Mouse (Mus musculus) mouse embryonic stem cell (cell line): ENCODE measurements around the gene Atp2b2.

ENCODE experiments used
- in situ Hi-C, 2 experiments: fragments of 300-500 bp; cut with MboI; formaldehyde crosslinking; loops; 1 replicate in 1 of 2; 3 replicates in 1 of 2; pipeline ENCODE4 v1.14.3; 2019 to 2020; ENCODE audit warnings: low sequenced_read_pairs in 2 of 2, low pct_unique_long_range_greater_than_20kb in 1 of 2, mixed read lengths in 1 of 2; ENCODE audit not compliant: unreplicated experiment in 1 of 2

Atp2b2 gene

GRCm38 (mm10) chr6:113778229-113778753 is 264.1 kb downstream of the Atp2b2 start:
- in situ Hi-C loops: loop anchor here in 1 of 2 experiments (10.0 kb wide), 1 partner anchor 297 kb away; no protein-coding TSS in a partner anchor

GRCm38 (mm10) chr6:113768804-113769203 is 273.6 kb downstream of the Atp2b2 start:
- in situ Hi-C loops: no loop called here

GRCm38 (mm10) chr6:113761644-113762043 is 280.8 kb downstream of the Atp2b2 start:
- in situ Hi-C loops: loop anchor here in 1 of 2 experiments (5.0 kb wide), 1 partner anchor 311 kb away; no protein-coding TSS in a partner anchor

- in situ Hi-C loops: no loop called here
Observed at GRCm38 (mm10) chr6:113749119-113749685, 293.2 kb downstream of the Atp2b2 start.

- in situ Hi-C loops: no loop called here
Observed at GRCm38 (mm10) chr6:113748351-113748750, 294.1 kb downstream of the Atp2b2 start.

- in situ Hi-C loops: no loop called here
Observed at GRCm38 (mm10) chr6:113747284-113747683, 295.1 kb downstream of the Atp2b2 start.

- in situ Hi-C loops: no loop called here
Observed at GRCm38 (mm10) chr6:113745117-113745516, 297.3 kb downstream of the Atp2b2 start.

GRCm38 (mm10) chr6:113743111-113743510 is 299.3 kb downstream of the Atp2b2 start:
- in situ Hi-C loops: no loop called here

- in situ Hi-C loops: no loop called here
Observed at GRCm38 (mm10) chr6:113742321-113742720, 300.1 kb downstream of the Atp2b2 start.

GRCm38 (mm10) chr6:113741425-113741824 is 301.0 kb downstream of the Atp2b2 start:
- in situ Hi-C loops: no loop called here

GRCm38 (mm10) chr6:113740236-113741217 is 301.9 kb downstream of the Atp2b2 start, which contains the start of gene Sec13:
Gene Sec13, minus strand, starts transcription at chr6:113740743.
- in situ Hi-C loops: no loop called here

- in situ Hi-C loops: no loop called here
Observed at GRCm38 (mm10) chr6:113737318-113738046, 304.9 kb downstream of the Atp2b2 start.

- in situ Hi-C loops: no loop called here
Observed at GRCm38 (mm10) chr6:113731296-113731695, 311.1 kb downstream of the Atp2b2 start.

- in situ Hi-C loops: no loop called here
Observed at GRCm38 (mm10) chr6:113728181-113728580, 314.2 kb downstream of the Atp2b2 start.

- in situ Hi-C loops: loop anchor here in 1 of 2 experiments (25.0 kb wide), 1 partner anchor 584 kb away; no protein-coding TSS in a partner anchor
Observed at GRCm38 (mm10) chr6:113721061-113721460, 321.4 kb downstream of the Atp2b2 start.

- in situ Hi-C loops: loop anchor here in 1 of 2 experiments (25.0 kb wide), 1 partner anchor 583 kb away; no protein-coding TSS in a partner anchor
Observed at GRCm38 (mm10) chr6:113719878-113720277, 322.5 kb downstream of the Atp2b2 start, which contains the start of gene Ghrl. Gene Ghrl, minus strand, starts transcription at chr6:113719880.

GRCm38 (mm10) chr6:113717541-113717940 is 324.9 kb downstream of the Atp2b2 start:
- in situ Hi-C loops: loop anchor here in 1 of 2 experiments (25.0 kb wide), 1 partner anchor 580 kb away; no protein-coding TSS in a partner anchor

- in situ Hi-C loops: loop anchor here in 1 of 2 experiments (25.0 kb wide), 1 partner anchor 577 kb away; no protein-coding TSS in a partner anchor
Observed at GRCm38 (mm10) chr6:113714797-113715196, 327.6 kb downstream of the Atp2b2 start.
